Mouse (Mus musculus) cerebellum, adult (tissue): ENCODE measurements around the gene Gm10662.
"Not testable (repeated sequence)": the region's sequence is repeated elsewhere in the genome, so short reads cannot be mapped to it uniquely, and the experiment has no call there.

Source experiments
- ATAC-seq: cut with Nextera tagmentation; 2 replicates; pipeline ENCODE4 v1.9.2; 2017; ENCODE audit warnings: mild to moderate bottlenecking, moderate library complexity, mixed read lengths; ENCODE audit not compliant: insufficient number of reproducible peaks, low FRiP score, low TSS enrichment

The Gm10662 gene

DNA sequence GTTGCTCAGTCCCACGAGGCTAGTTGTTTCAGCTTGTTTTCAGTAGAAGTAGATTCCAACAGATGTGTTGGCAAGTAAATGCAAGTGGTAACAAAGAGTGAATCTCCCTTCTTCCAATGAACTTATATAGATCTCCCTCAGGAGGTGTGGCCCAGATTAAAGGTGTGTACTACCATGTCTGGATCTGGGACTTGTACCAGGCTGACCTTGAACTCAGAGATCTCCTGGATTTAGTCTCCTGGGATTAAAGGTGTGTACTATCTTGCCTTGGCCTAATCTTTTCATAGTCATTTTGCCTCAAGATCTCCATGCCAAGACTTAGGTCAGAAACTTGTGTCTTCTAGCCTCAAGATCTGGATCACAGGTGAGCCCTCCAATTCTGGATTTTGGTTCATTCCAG is at the start of gene Gm10662:
Gene Gm10662 (minus strand): TSS at position 101 of the 400 bp plus-strand sequence.
- ATAC-seq: not testable (repeated sequence)

DNA sequence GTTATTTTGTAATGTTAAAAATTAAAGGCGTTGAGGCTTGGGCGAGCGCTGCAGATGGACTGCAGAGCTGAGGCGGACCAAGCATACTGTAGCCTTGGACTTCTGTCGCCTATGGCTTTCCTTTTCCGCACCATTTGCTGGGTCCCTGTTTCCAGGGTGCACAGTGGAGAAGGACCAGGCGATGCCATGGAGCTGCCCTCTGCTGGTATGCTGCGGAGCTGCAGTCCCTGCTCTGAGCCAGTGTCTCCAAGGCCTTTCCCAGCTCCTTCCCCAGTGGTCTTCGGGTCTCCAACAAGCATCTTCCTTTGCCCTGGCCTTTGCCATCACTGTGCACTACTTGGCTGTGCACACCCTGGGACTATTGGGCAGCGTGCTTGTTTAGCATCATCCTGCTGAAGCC is 19.2 kb upstream of the Gm10662 start:
- not testable (repeated sequence) for ATAC-seq
